7 mouse cellular contexts compared by ENCODE assay signal in genomic region chr7:80992980-80993833, GRCm38 (mm10). TPM values are rescaled to one million over a fixed set of nuclear protein-coding genes. Genes with fewer than 3 reads are reported as not detected.
DNase-seq lines count a peak whose midpoint lies in the region; ATAC-seq and TF ChIP-seq lines count a peak whose summit lies in the region.

Gene Zfp592, plus strand, starts transcription at chr7:80993681.

- TF ChIP-seq CTCF in small intestine, adult 2 months (IDR thresholded peaks at IDR 0.05; ENCODE audit: extremely low read depth, insufficient read length, insufficient replicate concordance, low read depth, low read length): no peak

- peak; percentile 96 for ATAC-seq in intestine, embryonic 16.5 days
- peak; percentile 95 for ATAC-seq in midbrain, embryonic 12.5 days (ENCODE audit: low FRiP score, low read depth)

- peak within 1 kb of the TSS; percentile 97 for H3K27ac ChIP-seq in intestine, embryonic 16.5 days (ENCODE audit: low read length)
- H3K27ac ChIP-seq in limb, embryonic 10.5 days: peak within 1 kb of the TSS; percentile 100
- peak within 1 kb of the TSS; percentile 98 for H3K27ac ChIP-seq in midbrain, embryonic 12.5 days (replicated peaks)
- H3K27ac ChIP-seq in small intestine, adult 2 months (ENCODE audit: insufficient read depth, low read depth, low read length): peak within 1 kb of the TSS; percentile 96

- no peaks in the 10 kb centered on the region for H3K36me3 ChIP-seq in intestine, embryonic 16.5 days (ENCODE audit: control insufficient read depth, insufficient read depth, low read length)
- H3K36me3 ChIP-seq in limb, embryonic 10.5 days: peaks cover 5% of the 10 kb centered on the region; the same call in 1 of the 2 replicates
- no peaks in the 10 kb centered on the region for H3K36me3 ChIP-seq in midbrain, embryonic 12.5 days
- H3K36me3 ChIP-seq in small intestine, adult 2 months (ENCODE audit: control insufficient read depth, insufficient read depth, low read length): no peaks in the 10 kb centered on the region

- no peaks in the 10 kb centered on the region for H3K9me3 ChIP-seq in intestine, embryonic 16.5 days (ENCODE audit: control insufficient read depth, low read length)
- H3K9me3 ChIP-seq in limb, embryonic 10.5 days (replicated peaks): no peaks in the 10 kb centered on the region
- no peaks in the 10 kb centered on the region for H3K9me3 ChIP-seq in midbrain, embryonic 12.5 days

- H3K4me2 ChIP-seq in intestine, embryonic 16.5 days (ENCODE audit: low read depth, low read length): peak within 1 kb of the TSS; percentile 90
- peak within 1 kb of the TSS; percentile 83 for H3K4me2 ChIP-seq in midbrain, embryonic 12.5 days (replicated peaks)

- under 1% methylated on average over 69 of the region's 102 CpGs for WGBS in intestine, embryonic 16.5 days
- WGBS in limb, embryonic 10.5 days: 2% methylated on average over 101 of the region's 102 CpGs
- under 1% methylated on average over 66 of the region's 102 CpGs for WGBS in midbrain, embryonic 12.5 days
- under 1% methylated on average over 84 of the region's 102 CpGs for WGBS in small intestine, adult 2 months

- peak; percentile 37 for TF ChIP-seq POLR2A in small intestine, adult 2 months (IDR thresholded peaks at IDR 0.05; ENCODE audit: low read depth, low read length)

- peak; percentile 95 for DNase-seq in adrenal gland, postnatal 10 days
- DNase-seq in embryo, embryonic 9.5 days (ENCODE audit: extremely low spot score): peak; percentile 90
- peak; percentile 86 to 90 for DNase-seq in gastrocnemius, postnatal 4 days (ENCODE audit: low spot score in 2 of 2)
- DNase-seq in limb, embryonic 10.5 days (ENCODE audit: low spot score): peak; percentile 88

- peak within 1 kb of the TSS; percentile 96 for H3K9ac ChIP-seq in intestine, embryonic 16.5 days (ENCODE audit: low read depth, low read length)
- peak within 1 kb of the TSS; percentile 98 for H3K9ac ChIP-seq in midbrain, embryonic 12.5 days (replicated peaks)

- no peaks in the 10 kb centered on the region for H3K27me3 ChIP-seq in intestine, embryonic 16.5 days (replicated peaks; ENCODE audit: control insufficient read depth, insufficient read depth, low read length)
- H3K27me3 ChIP-seq in limb, embryonic 10.5 days (ENCODE audit: low read depth, poor library complexity, severe bottlenecking): no peaks in the 10 kb centered on the region
- no peaks in the 10 kb centered on the region for H3K27me3 ChIP-seq in midbrain, embryonic 12.5 days
- no peaks in the 10 kb centered on the region for H3K27me3 ChIP-seq in small intestine, adult 2 months (ENCODE audit: control insufficient read depth, insufficient read depth, low read length)

- H3K4me1 ChIP-seq in intestine, embryonic 16.5 days (ENCODE audit: control insufficient read depth, insufficient read depth, low read length): peaks cover 29% of the 10 kb centered on the region
- peaks cover 37% of the 10 kb centered on the region for H3K4me1 ChIP-seq in limb, embryonic 10.5 days
- peaks cover 25% of the 10 kb centered on the region for H3K4me1 ChIP-seq in midbrain, embryonic 12.5 days
- H3K4me1 ChIP-seq in small intestine, adult 2 months (ENCODE audit: control insufficient read depth, insufficient read depth, insufficient read length, low read length): peaks cover 22% of the 10 kb centered on the region; the same call in 1 of the 2 replicates

- H3K4me3 ChIP-seq in intestine, embryonic 16.5 days (ENCODE audit: low read length): peak within 1 kb of the TSS; percentile 97
- peak within 1 kb of the TSS; percentile 86 for H3K4me3 ChIP-seq in limb, embryonic 10.5 days
- peak within 1 kb of the TSS; percentile 90 for H3K4me3 ChIP-seq in midbrain, embryonic 12.5 days
- peak within 1 kb of the TSS; percentile 76 for H3K4me3 ChIP-seq in small intestine, adult 2 months (ENCODE audit: low read depth, low read length)

RNA-seq across cellular contexts. Expression of gene Zfp592, which starts in this region (rescaled TPM):
- 10 to 100 TPM; 26.2 to 29.3 TPM for total RNA-seq in adrenal gland, postnatal 10 days (2021)
- 10 to 100 TPM; 18.4 to 20.2 TPM for total RNA-seq in gastrocnemius, postnatal 4 days (2021)
- 9.9 and 12.4 TPM in 2 replicates for polyA plus RNA-seq in intestine, embryonic 16.5 days (2015; fragmentation: Nextera tagmentation; extraction: Ambion mirVana)
- 15.7 and 16.1 TPM in 2 replicates for polyA plus RNA-seq in limb, embryonic 10.5 days (2016; fragmentation: Nextera tagmentation; extraction: Ambion mirVana)
- polyA plus RNA-seq in midbrain, embryonic 12.5 days (2016; fragmentation: Nextera tagmentation; extraction: Ambion mirVana): 12.4 and 13.8 TPM in 2 replicates
- polyA plus RNA-seq in small intestine, adult 2 months (2012; rRNA removed): 13.4 and 21.8 TPM in 2 replicates

Comparison
In these comparisons a context has a peak if more than half of its experiments do, and no peak if none do; other contexts are left out.
1. Peak in every context shown above with its lines: DNase-seq, ATAC-seq, H3K4me3 ChIP-seq and H3K27ac ChIP-seq.